Mouse (Mus musculus): Measurements from ENCODE around the gene Apba1. TPM values are rescaled to one million over a fixed set of nuclear protein-coding genes. Genes with fewer than 3 reads are reported as not detected.

Gene Apba1
- polyA plus RNA-seq, 1 experiment from 2014 or later = 0.19 TPM

GRCm38 (mm10) chr19:23930826-23931225 is 172.1 kb downstream of the Apba1 start:
- Histone ChIP-seq H3K27me3 (no peaks in the 10 kb centered on the region), H3K4me3 (replicated peaks) (no peak overlapping the region), H3K27ac (no peak overlapping the region), H3K9me3 (peaks cover 9% of the 10 kb centered on the region), H3K36me3 (no peaks in the 10 kb centered on the region), H3K4me2 (no peak overlapping the region), H3K4me1 (replicated peaks) (no peaks in the 10 kb centered on the region), H3K9ac (replicated peaks) (no peak overlapping the region)
- no peak for ATAC-seq (ENCODE audit: insufficient number of reproducible peaks, insufficient read depth, low FRiP score, low TSS enrichment, low read depth)
- WGBS = 91% methylated on average over 5 of the region's 5 CpGs

- H3K36me3 ChIP-seq = no peaks in the 10 kb centered on the region
- H3K27me3 ChIP-seq = no peaks in the 10 kb centered on the region
- 77% methylated on average over 12 of the region's 12 CpGs for WGBS
- ATAC-seq (ENCODE audit: insufficient number of reproducible peaks, insufficient read depth, low FRiP score, low TSS enrichment, low read depth) = no peak
- H3K9me3 ChIP-seq = no peaks in the 10 kb centered on the region
- no peak overlapping the region for H3K4me3 ChIP-seq (replicated peaks)
- H3K4me1 ChIP-seq (replicated peaks) = no peaks in the 10 kb centered on the region
- no peak overlapping the region for H3K9ac ChIP-seq (replicated peaks)
- H3K27ac ChIP-seq = no peak overlapping the region
- no peak overlapping the region for H3K4me2 ChIP-seq
Observed at GRCm38 (mm10) chr19:23941422-23941949, 182.8 kb downstream of the Apba1 start.

- no peak overlapping the region for H3K4me2 ChIP-seq
- H3K27me3 ChIP-seq = no peaks in the 10 kb centered on the region
- 79% methylated on average over 7 of the region's 7 CpGs for WGBS
- no peaks in the 10 kb centered on the region for H3K4me1 ChIP-seq (replicated peaks)
- no peak overlapping the region for H3K4me3 ChIP-seq (replicated peaks)
- H3K9ac ChIP-seq (replicated peaks) = no peak overlapping the region
- ATAC-seq (ENCODE audit: insufficient number of reproducible peaks, insufficient read depth, low FRiP score, low TSS enrichment, low read depth) = no peak
- H3K36me3 ChIP-seq = no peaks in the 10 kb centered on the region
- no peak overlapping the region for H3K27ac ChIP-seq
- H3K9me3 ChIP-seq = no peaks in the 10 kb centered on the region
Observed at GRCm38 (mm10) chr19:23942886-23943285, 184.2 kb downstream of the Apba1 start.

- ATAC-seq (ENCODE audit: insufficient number of reproducible peaks, insufficient read depth, low FRiP score, low TSS enrichment, low read depth) = no peak
- Histone ChIP-seq H3K4me3 (replicated peaks) (no peak overlapping the region), H3K9me3 (no peaks in the 10 kb centered on the region), H3K27me3 (no peaks in the 10 kb centered on the region), H3K4me1 (replicated peaks) (no peaks in the 10 kb centered on the region), H3K9ac (replicated peaks) (no peak overlapping the region), H3K4me2 (no peak overlapping the region), H3K27ac (no peak overlapping the region), H3K36me3 (no peaks in the 10 kb centered on the region)
- 87% methylated on average over 6 of the region's 6 CpGs for WGBS
Observed at GRCm38 (mm10) chr19:23946026-23946685, 187.5 kb downstream of the Apba1 start.

- no peak for ATAC-seq (ENCODE audit: insufficient number of reproducible peaks, insufficient read depth, low FRiP score, low TSS enrichment, low read depth)
- no peaks in the 10 kb centered on the region for H3K4me1 ChIP-seq (replicated peaks)
Observed at GRCm38 (mm10) chr19:23946751-23947150, 188.1 kb downstream of the Apba1 start.

GRCm38 (mm10) chr19:23947871-23948270 is 189.2 kb downstream of the Apba1 start:
- H3K4me3 ChIP-seq (replicated peaks) = no peak overlapping the region
- 71% methylated on average over 4 of the region's 4 CpGs for WGBS
- H3K27me3 ChIP-seq = no peaks in the 10 kb centered on the region
- H3K9ac ChIP-seq (replicated peaks) = no peak overlapping the region
- no peak overlapping the region for H3K27ac ChIP-seq
- no peaks in the 10 kb centered on the region for H3K9me3 ChIP-seq
- ATAC-seq (ENCODE audit: insufficient number of reproducible peaks, insufficient read depth, low FRiP score, low TSS enrichment, low read depth) = no peak
- H3K4me2 ChIP-seq = no peak overlapping the region
- no peaks in the 10 kb centered on the region for H3K36me3 ChIP-seq
- H3K4me1 ChIP-seq (replicated peaks) = no peaks in the 10 kb centered on the region

More at GRCm38 (mm10) chr19:23946751-23947150, 188.1 kb downstream of the Apba1 start:
- Histone ChIP-seq H3K4me2 (no peak overlapping the region), H3K27ac (no peak overlapping the region), H3K9ac (replicated peaks) (no peak overlapping the region), H3K9me3 (no peaks in the 10 kb centered on the region), H3K27me3 (no peaks in the 10 kb centered on the region), H3K4me3 (replicated peaks) (no peak overlapping the region), H3K36me3 (no peaks in the 10 kb centered on the region)
- 88% methylated on average over 4 of the region's 4 CpGs for WGBS

GRCm38 (mm10) chr19:23948301-23949000 is 189.8 kb downstream of the Apba1 start:
- no peak for ATAC-seq (ENCODE audit: insufficient number of reproducible peaks, insufficient read depth, low FRiP score, low TSS enrichment, low read depth)
- H3K36me3 ChIP-seq = no peaks in the 10 kb centered on the region
- 43% methylated on average over 12 of the region's 12 CpGs for WGBS
- H3K4me2 ChIP-seq = no peak overlapping the region
- H3K27ac ChIP-seq = no peak overlapping the region
- H3K9me3 ChIP-seq = no peaks in the 10 kb centered on the region
- H3K27me3 ChIP-seq = no peaks in the 10 kb centered on the region
- H3K9ac ChIP-seq (replicated peaks) = no peak overlapping the region
- H3K4me1 ChIP-seq (replicated peaks) = no peaks in the 10 kb centered on the region
- no peak overlapping the region for H3K4me3 ChIP-seq (replicated peaks)

GRCm38 (mm10) chr19:23955461-23955860 is 196.8 kb downstream of the Apba1 start:
- Histone ChIP-seq H3K4me1 (replicated peaks) (peaks cover 8% of the 10 kb centered on the region; the same call in 1 of the 2 replicates), H3K4me2 (no peak overlapping the region)
- WGBS = 87% methylated on average over 8 of the region's 8 CpGs

GRCm38 (mm10) chr19:23956299-23956975 is 197.8 kb downstream of the Apba1 start:
- no peaks in the 10 kb centered on the region for H3K36me3 ChIP-seq
- H3K4me2 ChIP-seq = no peak overlapping the region
- no peak for ATAC-seq (ENCODE audit: insufficient number of reproducible peaks, insufficient read depth, low FRiP score, low TSS enrichment, low read depth)
- H3K4me1 ChIP-seq (replicated peaks) = peaks cover 12% of the 10 kb centered on the region; the same call in 1 of the 2 replicates
- no peak overlapping the region for H3K27ac ChIP-seq
- H3K27me3 ChIP-seq = no peaks in the 10 kb centered on the region
- 66% methylated on average over 14 of the region's 17 CpGs for WGBS
- H3K9ac ChIP-seq (replicated peaks) = no peak overlapping the region
- H3K4me3 ChIP-seq (replicated peaks) = no peak overlapping the region
- no peaks in the 10 kb centered on the region for H3K9me3 ChIP-seq

More at GRCm38 (mm10) chr19:23955461-23955860, 196.8 kb downstream of the Apba1 start:
- no peak for ATAC-seq (ENCODE audit: insufficient number of reproducible peaks, insufficient read depth, low FRiP score, low TSS enrichment, low read depth)
- H3K27me3 ChIP-seq = no peaks in the 10 kb centered on the region
- no peak overlapping the region for H3K27ac ChIP-seq
- no peak overlapping the region for H3K4me3 ChIP-seq (replicated peaks)
- H3K9ac ChIP-seq (replicated peaks) = no peak overlapping the region
- no peaks in the 10 kb centered on the region for H3K9me3 ChIP-seq
- no peaks in the 10 kb centered on the region for H3K36me3 ChIP-seq

- Histone ChIP-seq H3K4me3 (replicated peaks) (no peak overlapping the region), H3K4me2 (no peak overlapping the region), H3K4me1 (replicated peaks) (peaks cover 12% of the 10 kb centered on the region; the same call in 1 of the 2 replicates), H3K27me3 (peaks cover 3% of the 10 kb centered on the region; the same call in 1 of the 2 replicates), H3K36me3 (no peaks in the 10 kb centered on the region), H3K9ac (replicated peaks) (no peak overlapping the region), H3K9me3 (no peaks in the 10 kb centered on the region), H3K27ac (no peak overlapping the region)
- 73% methylated on average over 7 of the region's 7 CpGs for WGBS
- ATAC-seq (ENCODE audit: insufficient number of reproducible peaks, insufficient read depth, low FRiP score, low TSS enrichment, low read depth) = no peak
Observed at GRCm38 (mm10) chr19:23957563-23957962, 198.9 kb downstream of the Apba1 start.

- ATAC-seq (ENCODE audit: insufficient number of reproducible peaks, insufficient read depth, low FRiP score, low TSS enrichment, low read depth) = no peak
- no peak overlapping the region for H3K9ac ChIP-seq (replicated peaks)
- WGBS = 28% methylated on average over 6 of the region's 6 CpGs
Observed at GRCm38 (mm10) chr19:23958925-23959324, 200.2 kb downstream of the Apba1 start.

More at GRCm38 (mm10) chr19:23958925-23959324, 200.2 kb downstream of the Apba1 start:
- no peak overlapping the region for H3K4me3 ChIP-seq (replicated peaks)
- H3K27ac ChIP-seq = no peak overlapping the region
- peaks cover 3% of the 10 kb centered on the region; the same call in 1 of the 2 replicates for H3K27me3 ChIP-seq
- peaks cover 12% of the 10 kb centered on the region; the same call in 1 of the 2 replicates for H3K4me1 ChIP-seq (replicated peaks)
- H3K36me3 ChIP-seq = no peaks in the 10 kb centered on the region
- no peaks in the 10 kb centered on the region for H3K9me3 ChIP-seq
- H3K4me2 ChIP-seq = no peak overlapping the region

Data from limb, embryonic 12.5 days (tissue).